Comparison of ENCODE assay signal across 26 mouse cellular contexts in genomic region chr8:77919776-77920175, GRCm38 (mm10).
"Had no signal": no experiment of that assay in that cellular context is flagged by ENCODE, and none has a peak within 500 bp of the region (broad histone marks: within the 10 kb centered on the region; RNA-seq: fewer than 3 reads in every experiment).

No protein-coding gene starts in this region.

- H3K9ac ChIP-seq: embryonic facial prominence, embryonic 12.5 days; embryonic facial prominence, embryonic 13.5 days; embryonic facial prominence, embryonic 15.5 days; forebrain, embryonic 12.5 days; forebrain, embryonic 13.5 days; forebrain, embryonic 15.5 days; forebrain, postnatal 0 days had no signal

- H3K36me3 ChIP-seq: embryonic facial prominence, embryonic 10.5 days; embryonic facial prominence, embryonic 12.5 days; embryonic facial prominence, embryonic 13.5 days; embryonic facial prominence, embryonic 15.5 days; forebrain, embryonic 10.5 days; forebrain, embryonic 12.5 days; forebrain, embryonic 15.5 days had no signal

- H3K4me1 ChIP-seq: embryonic facial prominence, embryonic 10.5 days; embryonic facial prominence, embryonic 12.5 days; embryonic facial prominence, embryonic 13.5 days; embryonic facial prominence, embryonic 15.5 days; forebrain, embryonic 10.5 days; forebrain, embryonic 12.5 days; forebrain, embryonic 13.5 days; forebrain, embryonic 15.5 days had no signal

- DNase-seq: cerebellum, adult 9-11 months; cerebellum, postnatal 10 days; cerebellum, postnatal 14 days; cerebellum, postnatal 25 days; cerebellum, postnatal 36 days; embryo, embryonic 11 days; forebrain, postnatal 0 days; gastrocnemius, adult 2 months; gastrocnemius, postnatal 10 days; gastrocnemius, postnatal 14 days; gastrocnemius, postnatal 25 days; gastrocnemius, postnatal 36 days; heart, adult 11 months; heart, adult 18-20 months; heart, adult 2 months had no signal

- H3K27ac ChIP-seq: embryonic facial prominence, embryonic 10.5 days; embryonic facial prominence, embryonic 12.5 days; embryonic facial prominence, embryonic 13.5 days; embryonic facial prominence, embryonic 15.5 days; forebrain, embryonic 10.5 days; forebrain, embryonic 12.5 days; forebrain, embryonic 13.5 days; forebrain, embryonic 15.5 days; gastrocnemius, adult 2 months; heart, adult 2 months had no signal

- ATAC-seq: forebrain, embryonic 13.5 days; forebrain, embryonic 14.5 days; forebrain, embryonic 15.5 days; forebrain, embryonic 16.5 days; forebrain, postnatal 0 days had no signal

- H3K4me3 ChIP-seq: embryonic facial prominence, embryonic 10.5 days; embryonic facial prominence, embryonic 12.5 days; embryonic facial prominence, embryonic 13.5 days; embryonic facial prominence, embryonic 15.5 days; erythroblast, embryonic 14.5 days; forebrain, embryonic 10.5 days; forebrain, embryonic 12.5 days; forebrain, embryonic 13.5 days; forebrain, embryonic 15.5 days; gastrocnemius, adult 2 months; heart, adult 2 months had no signal

- H3K9me3 ChIP-seq: embryonic facial prominence, embryonic 10.5 days; forebrain, embryonic 12.5 days; forebrain, embryonic 13.5 days; forebrain, embryonic 15.5 days had no signal
